Mouse (Mus musculus) testis, adult 2 months (tissue): Measurements from ENCODE around the gene Plekhg6.

Source experiments
- CTCF ChIP-seq: fragments of 200-500 bp; IDR thresholded peaks from 2 replicates; pipeline ENCODE4 v1.5.1; 2012; ENCODE audit warnings: low read depth, mild to moderate bottlenecking, inconsistent platforms, low read length, moderate library complexity; ENCODE audit not compliant: control insufficient read depth, insufficient read depth, insufficient replicate concordance
- POLR2A ChIP-seq: fragments of 200-500 bp; IDR thresholded peaks from 2 replicates; pipeline ENCODE4 v1.6.1; 2012; ENCODE audit warnings: low read depth, mild to moderate bottlenecking, inconsistent platforms, low read length, moderate library complexity; ENCODE audit not compliant: control insufficient read depth

DNA sequence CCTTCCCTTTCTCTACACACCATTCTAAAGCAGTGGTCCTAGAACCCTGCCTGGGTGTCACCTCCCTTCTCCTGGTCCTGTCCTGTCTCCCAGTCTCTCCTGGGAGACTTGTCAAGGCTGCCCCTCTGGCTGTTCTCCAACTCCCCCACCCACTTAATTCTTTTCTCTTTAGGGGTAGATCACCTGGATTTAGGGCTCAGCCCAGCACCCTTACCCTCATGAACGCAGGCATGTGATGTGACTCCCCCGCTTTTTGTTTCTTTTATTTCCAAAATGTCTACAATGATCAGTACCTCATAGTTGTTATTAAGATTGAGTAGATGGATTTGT, 29.6 kb downstream of the Plekhg6 start:
- TF ChIP-seq CTCF: no peak
- no peak for TF ChIP-seq POLR2A
